Mouse (Mus musculus) C2C12 (cell line): ENCODE measurements around the gene Klk12. TPM values are rescaled to one million over a fixed set of nuclear protein-coding genes. Genes with fewer than 3 reads are reported as not detected.

Experiments used
- H3K27me3 ChIP-seq: one replicate; pipeline ENCODE4 v1.6.1; 2011; ENCODE audit not compliant: control insufficient read depth, insufficient read depth, insufficient read length
- H3K36me3 ChIP-seq: one replicate; pipeline ENCODE4 v1.6.1; 2011; ENCODE audit not compliant: control insufficient read depth, insufficient read depth
- H3K4me3 ChIP-seq: one replicate; pipeline ENCODE4 v1.5.1; 2011; ENCODE audit warnings: mild to moderate bottlenecking, control low read depth; ENCODE audit not compliant: poor library complexity, insufficient read depth, severe bottlenecking
- H3K79me2 ChIP-seq: one replicate; pipeline ENCODE4 v1.6.1; 2011; ENCODE audit not compliant: control insufficient read depth, insufficient read depth
- H3K79me3 ChIP-seq: one replicate; pipeline ENCODE4 v1.6.1; 2011; ENCODE audit warnings: low read depth, control low read depth
- H3ac ChIP-seq: one replicate; pipeline ENCODE3; 2011; ENCODE audit warnings: low read depth; ENCODE audit not compliant: control insufficient read depth, insufficient read length
- CEBPB ChIP-seq: IDR thresholded peaks from one replicate; pipeline ENCODE4 v1.6.1; 2011; ENCODE audit warnings: low read depth, mild to moderate bottlenecking, control low read depth, moderate library complexity
- CTCF ChIP-seq: IDR thresholded peaks from one replicate; pipeline ENCODE4 v1.5.1; 2011; ENCODE audit not compliant: control insufficient read depth, insufficient read depth, insufficient read length
- FOSL1 ChIP-seq: IDR thresholded peaks from one replicate; pipeline ENCODE4 v1.8.0; 2011; ENCODE audit warnings: mild to moderate bottlenecking, low read length; ENCODE audit not compliant: poor library complexity, insufficient read depth, severe bottlenecking
- MAX ChIP-seq: IDR thresholded peaks from one replicate; pipeline ENCODE4 v1.6.1; 2011; ENCODE audit warnings: mild to moderate bottlenecking, control low read depth
- MYOD1 ChIP-seq: IDR thresholded peaks from one replicate; pipeline ENCODE4 v1.6.1; 2011; ENCODE audit warnings: low read depth; ENCODE audit not compliant: control insufficient read depth, insufficient read length
- MYOG ChIP-seq: IDR thresholded peaks from one replicate; pipeline ENCODE4 v1.6.1; 2011; ENCODE audit not compliant: control insufficient read depth, insufficient read length; ENCODE audit errors: extremely low read depth
- USF1 ChIP-seq: IDR thresholded peaks from one replicate; pipeline ENCODE4 v1.6.1; 2011; ENCODE audit warnings: low read depth, mild to moderate bottlenecking, control low read depth, moderate library complexity
- polyA plus RNA-seq: library from polyadenylated mRNA; unstranded; fragments of >200 nt; fragmentation: generic; extraction: Trizol; gene quantifications from one replicate; pipeline ENCODE4 v1.2.1, GENCODE M21; 2012; ENCODE audit warnings: missing spikeins

Gene Klk12
- polyA plus RNA-seq, 1 experiment: not detected

DNA sequence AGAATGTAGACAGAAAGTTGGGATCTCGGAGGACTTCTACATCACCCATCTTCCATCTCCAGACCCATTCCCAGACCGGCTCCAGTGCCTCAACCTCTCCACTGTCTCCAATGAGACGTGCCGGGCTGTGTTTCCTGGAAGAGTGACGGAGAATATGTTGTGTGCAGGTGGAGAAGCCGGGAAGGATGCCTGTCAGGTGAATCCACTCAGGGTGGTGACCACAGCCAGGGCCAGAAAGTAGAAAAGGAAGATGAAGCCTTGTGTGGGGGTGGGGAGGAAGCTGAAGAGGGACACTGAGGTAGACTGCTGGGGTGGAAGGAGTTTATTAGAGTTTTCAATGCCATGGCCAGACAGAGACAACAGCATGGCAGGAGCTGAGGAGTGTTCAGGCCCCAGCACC lies 3.2 kb downstream of the Klk12 start:
- Histone ChIP-seq H3ac (no peak overlapping the region), H3K27me3 (no peaks in the 10 kb centered on the region)

DNA sequence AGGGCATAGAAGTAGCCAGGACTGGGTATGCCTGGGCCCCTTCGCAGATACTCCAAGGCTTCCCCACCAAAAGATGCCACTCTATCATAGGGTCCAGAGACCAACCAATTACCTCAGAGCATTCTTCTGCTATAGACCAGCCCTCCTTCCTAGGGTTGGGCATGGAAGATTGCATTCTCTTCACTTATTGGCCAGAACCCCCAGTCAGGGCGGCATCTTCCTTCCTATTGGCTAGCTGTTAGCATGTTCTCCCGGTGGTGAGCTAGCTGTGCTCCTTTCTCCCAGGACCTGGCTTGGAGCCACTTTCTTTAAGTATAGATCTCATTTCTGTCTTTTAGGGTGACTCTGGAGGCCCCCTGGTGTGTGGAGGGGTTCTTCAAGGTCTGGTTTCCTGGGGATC lies 4.2 kb downstream of the Klk12 start:
- Histone ChIP-seq H3K79me2 (no peaks in the 10 kb centered on the region), H3ac (no peak overlapping the region), H3K36me3 (no peaks in the 10 kb centered on the region), H3K79me3 (no peaks in the 10 kb centered on the region), H3K4me3 (no peak overlapping the region), H3K27me3 (no peaks in the 10 kb centered on the region)
- TF ChIP-seq MAX (no peak), USF1 (no peak)

More for the DNA sequence above, 3.2 kb downstream of the Klk12 start:
- Histone ChIP-seq H3K36me3 (no peaks in the 10 kb centered on the region), H3K79me3 (no peaks in the 10 kb centered on the region), H3K4me3 (no peak overlapping the region), H3K79me2 (no peaks in the 10 kb centered on the region)
- no peak for TF ChIP-seq MAX
- TF ChIP-seq USF1: no peak
- no peak for TF ChIP-seq CTCF
- no peak for TF ChIP-seq MYOG
- TF ChIP-seq FOSL1: no peak
- TF ChIP-seq CEBPB: no peak
- no peak for TF ChIP-seq MYOD1

DNA sequence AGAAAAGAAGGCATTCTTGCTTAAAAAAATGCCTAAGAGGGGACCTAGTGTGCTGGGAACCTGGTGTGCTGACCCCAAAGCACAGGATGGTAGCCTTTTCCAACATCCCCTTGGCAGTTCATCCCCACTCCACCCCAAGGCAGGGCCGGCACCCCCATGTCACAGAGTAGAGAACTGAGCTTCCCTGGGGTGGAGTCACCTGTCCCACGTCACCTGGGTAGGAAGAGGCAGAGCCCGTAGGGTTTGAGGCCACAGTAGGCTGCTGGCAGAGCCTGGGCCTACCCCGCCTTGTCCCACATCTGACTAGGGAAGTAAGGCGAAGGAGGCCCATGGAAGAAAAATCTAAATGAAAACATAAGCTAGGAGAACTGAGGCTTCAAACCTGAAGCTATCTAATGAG lies 5.7 kb downstream of the Klk12 start, which contains the start of gene Klk11:
Klk11 (plus strand) TSS at position 241 of the 400 bp plus-strand sequence.
- Histone ChIP-seq H3K4me3 (no peak within 1 kb of the TSS), H3K36me3 (no peaks in the 10 kb centered on the region), H3K27me3 (no peaks in the 10 kb centered on the region), H3ac (no peak within 1 kb of the TSS), H3K79me3 (no peaks in the 10 kb centered on the region), H3K79me2 (no peaks in the 10 kb centered on the region)
- TF ChIP-seq CEBPB: no peak
- TF ChIP-seq CTCF: no peak
- TF ChIP-seq USF1: no peak
- TF ChIP-seq MYOD1: no peak

DNA sequence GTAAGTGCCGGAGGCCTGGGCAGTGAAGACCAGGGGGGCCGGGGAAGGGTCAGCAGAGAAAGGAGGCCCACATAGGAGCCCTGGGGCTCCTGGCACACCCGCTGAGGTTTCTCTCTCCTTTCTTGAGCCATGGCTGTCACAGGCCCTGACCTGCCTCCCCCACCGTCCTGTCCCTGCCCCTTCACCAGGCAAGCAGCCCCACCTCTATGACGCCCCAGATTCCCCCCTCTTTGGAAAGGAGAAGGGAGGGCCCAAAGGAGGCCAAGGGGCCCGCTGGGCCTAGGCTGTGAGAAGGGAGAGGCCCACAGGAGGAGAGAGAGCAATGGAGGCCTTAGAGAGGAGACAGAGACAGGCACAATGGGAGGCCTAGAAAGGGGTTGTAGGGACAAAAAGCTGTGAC lies 6.1 kb downstream of the Klk12 start:
- no peaks in the 10 kb centered on the region for H3K27me3 ChIP-seq
- H3ac ChIP-seq: no peak overlapping the region
- TF ChIP-seq CEBPB: no peak
- TF ChIP-seq MYOG: no peak
- no peak for TF ChIP-seq MYOD1
- no peak for TF ChIP-seq USF1
- H3K79me3 ChIP-seq: no peaks in the 10 kb centered on the region
- no peaks in the 10 kb centered on the region for H3K79me2 ChIP-seq
- H3K36me3 ChIP-seq: no peaks in the 10 kb centered on the region
- no peak overlapping the region for H3K4me3 ChIP-seq

DNA sequence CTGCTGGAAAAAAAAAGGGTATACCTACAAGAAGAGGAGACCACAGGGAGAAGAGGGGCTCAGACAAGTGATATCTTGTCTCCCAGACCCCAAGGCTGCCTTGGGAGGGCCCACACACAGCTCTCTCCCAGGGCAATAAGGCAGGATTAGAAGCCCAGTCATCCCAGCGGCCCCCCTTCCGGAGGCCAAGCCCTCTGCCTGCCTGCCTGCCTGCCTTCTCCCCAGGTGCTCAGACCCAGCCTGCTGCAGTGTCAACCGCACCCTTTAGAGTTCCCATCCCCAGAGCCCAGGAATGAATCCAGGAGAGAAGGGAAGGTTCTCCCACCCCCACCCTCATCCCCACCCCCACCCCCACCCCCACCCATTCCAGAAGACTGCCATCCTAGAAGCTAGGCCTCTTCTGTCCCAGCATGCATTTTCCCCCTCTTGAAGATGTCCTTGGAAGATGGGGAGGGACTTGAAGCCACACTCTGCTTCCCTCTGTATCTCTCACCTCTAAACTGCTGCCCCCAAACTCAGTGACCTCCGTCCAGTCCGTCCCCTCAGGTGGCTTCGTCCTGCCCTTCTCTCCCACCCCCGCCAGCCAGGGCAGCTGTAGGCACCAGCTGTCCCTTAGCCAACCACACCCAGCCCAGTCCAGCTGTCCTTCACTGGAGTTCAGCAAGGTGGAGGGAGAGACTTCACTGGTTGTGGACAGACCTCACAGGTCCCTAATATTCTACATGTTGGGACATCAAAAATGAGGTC lies 6.8 kb downstream of the Klk12 start:
- H3K27me3 ChIP-seq: no peaks in the 10 kb centered on the region
- H3K79me2 ChIP-seq: no peaks in the 10 kb centered on the region
- no peaks in the 10 kb centered on the region for H3K36me3 ChIP-seq
- H3K4me3 ChIP-seq: no peak overlapping the region
- no peaks in the 10 kb centered on the region for H3K79me3 ChIP-seq
- no peak for TF ChIP-seq CTCF
- TF ChIP-seq MAX: no peak
- TF ChIP-seq CEBPB: no peak
- TF ChIP-seq FOSL1: no peak
- no peak for TF ChIP-seq USF1
- no peak for TF ChIP-seq MYOG
- no peak for TF ChIP-seq MYOD1
- no peak overlapping the region for H3ac ChIP-seq

DNA sequence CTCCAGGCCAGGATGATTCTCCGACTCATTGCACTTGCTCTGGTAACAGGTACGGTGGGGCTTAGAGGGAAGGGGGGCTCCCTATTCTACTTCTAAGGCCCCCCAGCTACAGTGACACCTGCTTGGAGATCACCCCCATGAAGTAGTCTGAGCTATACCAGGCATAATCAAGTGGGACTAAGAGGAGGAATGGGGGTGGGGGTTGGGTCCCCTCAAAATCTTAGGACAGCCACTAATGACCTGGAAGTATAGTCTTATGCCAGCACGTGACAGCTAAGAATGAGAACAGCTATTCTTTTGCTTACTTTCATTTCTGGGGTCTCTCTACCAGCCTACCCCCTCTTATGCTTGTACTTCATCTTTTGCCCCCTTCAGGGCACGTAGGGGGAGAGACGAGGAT lies 7.8 kb downstream of the Klk12 start:
- H3ac ChIP-seq: no peak overlapping the region
- no peaks in the 10 kb centered on the region for H3K27me3 ChIP-seq
- H3K79me3 ChIP-seq: no peaks in the 10 kb centered on the region
- TF ChIP-seq MYOD1: no peak
- TF ChIP-seq MYOG: no peak
- TF ChIP-seq USF1: no peak
- H3K4me3 ChIP-seq: no peak overlapping the region
- H3K36me3 ChIP-seq: no peaks in the 10 kb centered on the region
- no peaks in the 10 kb centered on the region for H3K79me2 ChIP-seq
